Mouse (Mus musculus) midbrain, postnatal 0 days (tissue): ENCODE data around the gene Tmem186. TPM values are rescaled to one million over a fixed set of nuclear protein-coding genes. Genes with fewer than 3 reads are reported as not detected.

Experiments used
- ATAC-seq: fragments of 200-750 bp; cut with Nextera tagmentation; 2 replicates; pipeline ENCODE4 v1.8.0; 2017; ENCODE audit warnings: moderate number of reproducible peaks, mild to moderate bottlenecking, moderate TSS enrichment, moderate library complexity; ENCODE audit not compliant: low FRiP score
- DNase-seq: peaks from one replicate; pipeline ENCODE4 v3.0.0-alpha.2; 2015; ENCODE audit warnings: low spot score
- H3K27ac ChIP-seq: fragments of 300-500 bp; sonication (generic); 2 replicates; pipeline ENCODE4 v1.5.1; 2014; ENCODE audit warnings: low read depth, mild to moderate bottlenecking, low read length, mixed read lengths
- H3K27me3 ChIP-seq: fragments of 300-500 bp; sonication (generic); 2 replicates; pipeline ENCODE4 v1.6.1; 2014; ENCODE audit warnings: low read length, control low read depth, mixed read lengths; ENCODE audit not compliant: insufficient read depth
- H3K36me3 ChIP-seq: fragments of 300-500 bp; sonication (generic); 2 replicates; pipeline ENCODE4 v1.6.1; 2014; ENCODE audit warnings: low read length, control low read depth, mixed read lengths; ENCODE audit not compliant: insufficient read depth
- H3K4me1 ChIP-seq: fragments of 300-500 bp; sonication (generic); 2 replicates; pipeline ENCODE4 v1.6.1; 2014; ENCODE audit warnings: mild to moderate bottlenecking, control low read depth, antibody characterized with exemption, low read length, mixed read lengths; ENCODE audit not compliant: insufficient read depth
- H3K4me2 ChIP-seq: fragments of 300-500 bp; sonication (generic); 2 replicates; pipeline ENCODE4 v1.6.1; 2014; ENCODE audit warnings: low read depth, mild to moderate bottlenecking, low read length, mixed read lengths; ENCODE audit not compliant: poor library complexity, severe bottlenecking
- H3K4me3 ChIP-seq: fragments of 300-500 bp; sonication (generic); 2 replicates; pipeline ENCODE4 v1.5.1; 2014; ENCODE audit warnings: low read depth, mild to moderate bottlenecking, low read length, moderate library complexity
- H3K9ac ChIP-seq: fragments of 300-500 bp; sonication (generic); replicated peaks from 2 replicates; pipeline ENCODE4 v1.6.1; 2014; ENCODE audit warnings: mild to moderate bottlenecking, low read length, moderate library complexity, mixed read lengths; ENCODE audit not compliant: poor library complexity, severe bottlenecking
- H3K9me3 ChIP-seq: fragments of 300-500 bp; sonication (generic); 2 replicates; pipeline ENCODE4 v1.6.1; 2016; ENCODE audit warnings: low read length, control low read depth
- CTCF ChIP-seq: IDR thresholded peaks from 2 replicates; pipeline ENCODE4 v1.5.1; 2016; ENCODE audit warnings: antibody characterized with exemption, mild to moderate bottlenecking
- WGBS: fragments of 180-500 bp; shearing (Covaris S2); extraction: QIAGEN DNeasy Blood & Tissue Kit; methylation state at CpG from one replicate; pipeline ENCODE4 v1.1.7; 2014; 5-methylcytosine and 5-hydroxymethylcytosine counted together
- polyA plus RNA-seq: library from polyadenylated mRNA; unstranded; fragments of >200 nt; fragmentation: Nextera tagmentation; extraction: Ambion mirVana; gene quantifications from 2 replicates; pipeline ENCODE4 v1.2.1, GENCODE M21; 2015
- total RNA-seq: library from RNA; depleted of rRNA; stranded (reverse); fragments of >200 nt; gene quantifications from 2 replicates; pipeline ENCODE4 v1.2.3, GENCODE M21; 2014

Gene Tmem186
- total and polyA plus RNA-seq, 2 experiments from 2014 or later = 16.1 to 18.6 TPM

- WGBS = 88% methylated on average over 3 of the region's 3 CpGs
- DNase-seq = no peak
Observed at GRCm38 (mm10) chr16:8613447-8613846, 24.1 kb downstream of the Tmem186 start.

GRCm38 (mm10) chr16:8613039-8613438 lies 24.5 kb downstream of the Tmem186 start:
- ATAC-seq (no peak), DNase-seq (no peak)
- Histone ChIP-seq H3K36me3 (peaks cover 29% of the 10 kb centered on the region), H3K4me1 (no peaks in the 10 kb centered on the region), H3K9ac (no peak overlapping the region), H3K4me2 (no peak overlapping the region), H3K4me3 (no peak overlapping the region), H3K27me3 (no peaks in the 10 kb centered on the region), H3K27ac (no peak overlapping the region), H3K9me3 (no peaks in the 10 kb centered on the region)
- TF ChIP-seq CTCF = no peak
- WGBS = 87% methylated on average over 4 of the region's 4 CpGs

More at GRCm38 (mm10) chr16:8613447-8613846, 24.1 kb downstream of the Tmem186 start:
- no peaks in the 10 kb centered on the region for H3K27me3 ChIP-seq
- H3K9me3 ChIP-seq = no peaks in the 10 kb centered on the region
- H3K36me3 ChIP-seq = peaks cover 29% of the 10 kb centered on the region
- H3K9ac ChIP-seq = no peak overlapping the region
- H3K27ac ChIP-seq = no peak overlapping the region
- no peak overlapping the region for H3K4me2 ChIP-seq
- no peaks in the 10 kb centered on the region for H3K4me1 ChIP-seq
- no peak for ATAC-seq
- no peak overlapping the region for H3K4me3 ChIP-seq
- no peak for TF ChIP-seq CTCF

- no peak overlapping the region for H3K4me3 ChIP-seq
- H3K9ac ChIP-seq = no peak overlapping the region
- TF ChIP-seq CTCF = no peak
- no peaks in the 10 kb centered on the region for H3K9me3 ChIP-seq
- no peak overlapping the region for H3K4me2 ChIP-seq
- DNase-seq (no peak), ATAC-seq (no peak)
- H3K4me1 ChIP-seq = no peaks in the 10 kb centered on the region
- peaks cover 29% of the 10 kb centered on the region for H3K36me3 ChIP-seq
- H3K27me3 ChIP-seq = no peaks in the 10 kb centered on the region
- WGBS = 89% methylated on average over 8 of the region's 8 CpGs
- no peak overlapping the region for H3K27ac ChIP-seq
Observed at GRCm38 (mm10) chr16:8612214-8613005, 25.1 kb downstream of the Tmem186 start.

GRCm38 (mm10) chr16:8610397-8610796 lies 27.1 kb downstream of the Tmem186 start:
- Histone ChIP-seq H3K4me2 (no peak overlapping the region), H3K36me3 (peaks cover 28% of the 10 kb centered on the region), H3K9ac (no peak overlapping the region), H3K4me1 (no peaks in the 10 kb centered on the region), H3K27me3 (no peaks in the 10 kb centered on the region), H3K4me3 (no peak overlapping the region), H3K27ac (no peak overlapping the region), H3K9me3 (no peaks in the 10 kb centered on the region)
- no peak for ATAC-seq
- no peak for DNase-seq
- WGBS = 88% methylated on average over 3 of the region's 3 CpGs
- TF ChIP-seq CTCF = no peak

- Histone ChIP-seq H3K4me1 (no peaks in the 10 kb centered on the region), H3K9me3 (no peaks in the 10 kb centered on the region), H3K4me3 (no peak overlapping the region), H3K4me2 (no peak overlapping the region), H3K27ac (no peak overlapping the region), H3K27me3 (no peaks in the 10 kb centered on the region), H3K36me3 (peaks cover 15% of the 10 kb centered on the region), H3K9ac (no peak overlapping the region)
- no peak for DNase-seq
- 92% methylated on average over 3 of the region's 3 CpGs for WGBS
- no peak for ATAC-seq
- TF ChIP-seq CTCF = no peak
Observed at GRCm38 (mm10) chr16:8603789-8604188, 33.7 kb downstream of the Tmem186 start.

GRCm38 (mm10) chr16:8597516-8597915 lies 40.0 kb downstream of the Tmem186 start:
- no peak overlapping the region for H3K9ac ChIP-seq
- no peak overlapping the region for H3K4me3 ChIP-seq
- 88% methylated on average over 5 of the region's 5 CpGs for WGBS
- H3K36me3 ChIP-seq = peaks cover 7% of the 10 kb centered on the region
- H3K27ac ChIP-seq = no peak overlapping the region
- DNase-seq (no peak), ATAC-seq (no peak)
- no peak overlapping the region for H3K4me2 ChIP-seq
- TF ChIP-seq CTCF = no peak
- H3K27me3 ChIP-seq = no peaks in the 10 kb centered on the region
- H3K4me1 ChIP-seq = no peaks in the 10 kb centered on the region
- H3K9me3 ChIP-seq = no peaks in the 10 kb centered on the region
